Mouse (Mus musculus): ENCODE results near the gene Col1a2. TPM values are rescaled to one million over a fixed set of nuclear protein-coding genes. Genes with fewer than 3 reads are reported as not detected.

The Col1a2 gene
- polyA plus RNA-seq, 1 experiment from 2014 or later = 883 TPM

Other genes with a start within 250 kb of the Col1a2 start
- gene Casd1, start 96.0 kb downstream of the Col1a2 start, polyA plus RNA-seq (2015; fragmentation: Nextera tagmentation; extraction: Ambion mirVana) = 38.6 and 40.3 TPM in 2 replicates
- gene Sgce, start 242.4 kb downstream of the Col1a2 start, polyA plus RNA-seq (2015; fragmentation: Nextera tagmentation; extraction: Ambion mirVana) = 77.7 and 78.6 TPM in 2 replicates
- 11.4 and 11.8 TPM in 2 replicates for gene Peg10, start 242.5 kb downstream of the Col1a2 start, polyA plus RNA-seq (2015; fragmentation: Nextera tagmentation; extraction: Ambion mirVana)